Mouse (Mus musculus) liver, adult 2 months (tissue): ENCODE measurements at regions not wholly inside any gene's neighbourhood (a gene's known extent, or its start where the extent isn't known, plus 50 kb on each side); places are given as distances from the start of the nearest gene placed in this dataset.

Experiments used
- CTCF ChIP-seq: fragments of 200-500 bp; IDR thresholded peaks from 2 replicates; pipeline ENCODE4 v1.5.1; 2011; ENCODE audit warnings: low read depth, low read length, control low read depth
- POLR2A ChIP-seq: fragments of 200-500 bp; IDR thresholded peaks from 2 replicates; pipeline ENCODE4 v1.6.1; 2011; ENCODE audit warnings: low read length, control low read depth; ENCODE audit not compliant: insufficient read depth; ENCODE audit errors: extremely low read depth

- TF ChIP-seq CTCF = no peak
- TF ChIP-seq POLR2A = no peak
Observed at GRCm38 (mm10) chr5:77853999-77854784, 446.4 kb upstream of the Igfbp7 start.
